Mouse (Mus musculus) midbrain, embryonic 10.5 days (tissue): Measurements from ENCODE around the gene Gorasp1. TPM values are rescaled to one million over a fixed set of nuclear protein-coding genes. Genes with fewer than 3 reads are reported as not detected.

Experiments used
- DNase-seq: peaks from one replicate; pipeline ENCODE4 v3.0.0-alpha.2; 2017; ENCODE audit warnings: low spot score
- H3K27ac ChIP-seq: fragments of 300-500 bp; sonication (generic); replicated peaks from 2 replicates; pipeline ENCODE4 v1.5.1; 2016; ENCODE audit warnings: mild to moderate bottlenecking
- H3K27me3 ChIP-seq: fragments of 300-500 bp; sonication (generic); 2 replicates; pipeline ENCODE4 v1.6.1; 2016; ENCODE audit warnings: low read depth, mild to moderate bottlenecking; ENCODE audit not compliant: poor library complexity, severe bottlenecking
- H3K36me3 ChIP-seq: fragments of 300-500 bp; sonication (generic); 2 replicates; pipeline ENCODE4 v1.6.1; 2016; ENCODE audit warnings: mild to moderate bottlenecking, moderate library complexity
- H3K4me1 ChIP-seq: fragments of 300-500 bp; sonication (generic); 2 replicates; pipeline ENCODE4 v1.6.1; 2016
- H3K4me3 ChIP-seq: fragments of 300-500 bp; sonication (generic); 2 replicates; pipeline ENCODE4 v1.5.1; 2016; ENCODE audit warnings: mild to moderate bottlenecking, moderate library complexity
- H3K9me3 ChIP-seq: fragments of 300-500 bp; sonication (generic); replicated peaks from 2 replicates; pipeline ENCODE4 v1.6.1; 2016; ENCODE audit warnings: mild to moderate bottlenecking
- WGBS: fragments of 180-500 bp; shearing (Covaris S2); methylation state at CpG from one replicate; pipeline ENCODE4 v1.1.7; 2016; 5-methylcytosine and 5-hydroxymethylcytosine counted together
- polyA plus RNA-seq: library from polyadenylated mRNA; unstranded; fragments of >200 nt; fragmentation: Nextera tagmentation; extraction: Ambion mirVana; gene quantifications from 2 replicates; pipeline ENCODE4 v1.2.1, GENCODE M21; 2016

Gorasp1 gene
- polyA plus RNA-seq, 1 experiment from 2014 or later, result 29.4 TPM

GRCm38 (mm10) chr9:119969811-119970210 lies 32.4 kb upstream of the Gorasp1 start:
- Histone ChIP-seq H3K4me3 (no peak overlapping the region), H3K9me3 (no peaks in the 10 kb centered on the region), H3K27me3 (no peaks in the 10 kb centered on the region), H3K36me3 (peaks cover 30% of the 10 kb centered on the region), H3K4me1 (peaks cover 11% of the 10 kb centered on the region), H3K27ac (no peak overlapping the region)
- WGBS, result 87% methylated on average over 7 of the region's 7 CpGs
- DNase-seq, result no peak

GRCm38 (mm10) chr9:119966221-119966910 lies 29.0 kb upstream of the Gorasp1 start:
- H3K27me3 ChIP-seq, result peaks cover 12% of the 10 kb centered on the region
- peaks cover 22% of the 10 kb centered on the region for H3K4me1 ChIP-seq
- no peak overlapping the region for H3K4me3 ChIP-seq
- no peaks in the 10 kb centered on the region for H3K9me3 ChIP-seq
- 86% methylated on average over 26 of the region's 26 CpGs for WGBS
- DNase-seq, result no peak
- H3K27ac ChIP-seq, result no peak overlapping the region
- H3K36me3 ChIP-seq, result no peaks in the 10 kb centered on the region

GRCm38 (mm10) chr9:119965186-119965585 lies 27.8 kb upstream of the Gorasp1 start:
- H3K4me1 ChIP-seq, result peaks cover 14% of the 10 kb centered on the region
- no peak for DNase-seq

GRCm38 (mm10) chr9:119964206-119964605 lies 26.8 kb upstream of the Gorasp1 start:
- no peak overlapping the region for H3K4me3 ChIP-seq
- H3K27ac ChIP-seq, result no peak overlapping the region

More at GRCm38 (mm10) chr9:119965186-119965585, 27.8 kb upstream of the Gorasp1 start:
- WGBS, result 89% methylated on average over 3 of the region's 3 CpGs
- Histone ChIP-seq H3K36me3 (no peaks in the 10 kb centered on the region), H3K27ac (no peak overlapping the region), H3K27me3 (peaks cover 12% of the 10 kb centered on the region), H3K4me3 (no peak overlapping the region), H3K9me3 (no peaks in the 10 kb centered on the region)

GRCm38 (mm10) chr9:119962987-119963667 lies 25.8 kb upstream of the Gorasp1 start:
- no peaks in the 10 kb centered on the region for H3K9me3 ChIP-seq
- H3K27me3 ChIP-seq, result peaks cover 12% of the 10 kb centered on the region
- WGBS, result 12% methylated on average over 21 of the region's 21 CpGs
- peaks cover 11% of the 10 kb centered on the region for H3K4me1 ChIP-seq
- peak; percentile 78 for DNase-seq
- no peaks in the 10 kb centered on the region for H3K36me3 ChIP-seq
- H3K27ac ChIP-seq, result peak overlapping the region; percentile 52; the same call in 1 of the 2 replicates
- peak overlapping the region; percentile 38 for H3K4me3 ChIP-seq

More at GRCm38 (mm10) chr9:119964206-119964605, 26.8 kb upstream of the Gorasp1 start:
- Histone ChIP-seq H3K9me3 (no peaks in the 10 kb centered on the region), H3K36me3 (no peaks in the 10 kb centered on the region), H3K4me1 (peaks cover 11% of the 10 kb centered on the region), H3K27me3 (peaks cover 12% of the 10 kb centered on the region)
- no peak for DNase-seq
- 81% methylated on average over 3 of the region's 3 CpGs for WGBS

GRCm38 (mm10) chr9:119962216-119962615 lies 24.9 kb upstream of the Gorasp1 start:
- 80% methylated on average over 4 of the region's 4 CpGs for WGBS
- H3K27me3 ChIP-seq, result peaks cover 12% of the 10 kb centered on the region
- no peaks in the 10 kb centered on the region for H3K9me3 ChIP-seq
- H3K27ac ChIP-seq, result no peak overlapping the region
- DNase-seq, result no peak
- peaks cover 11% of the 10 kb centered on the region for H3K4me1 ChIP-seq
- H3K36me3 ChIP-seq, result no peaks in the 10 kb centered on the region
- H3K4me3 ChIP-seq, result no peak overlapping the region

- 83% methylated on average over 9 of the region's 9 CpGs for WGBS
- peaks cover 12% of the 10 kb centered on the region for H3K27me3 ChIP-seq
- no peak overlapping the region for H3K27ac ChIP-seq
- no peak overlapping the region for H3K4me3 ChIP-seq
- peaks cover 11% of the 10 kb centered on the region for H3K4me1 ChIP-seq
- no peaks in the 10 kb centered on the region for H3K9me3 ChIP-seq
- DNase-seq, result no peak
- no peaks in the 10 kb centered on the region for H3K36me3 ChIP-seq
Observed at GRCm38 (mm10) chr9:119958835-119959234, 21.5 kb upstream of the Gorasp1 start.

GRCm38 (mm10) chr9:119951388-119951787 lies 14.0 kb upstream of the Gorasp1 start:
- no peaks in the 10 kb centered on the region for H3K4me1 ChIP-seq
- no peak overlapping the region for H3K27ac ChIP-seq
- no peak for DNase-seq
- no peaks in the 10 kb centered on the region for H3K27me3 ChIP-seq
- WGBS, result 89% methylated on average over 9 of the region's 9 CpGs
- H3K9me3 ChIP-seq, result no peaks in the 10 kb centered on the region
- H3K4me3 ChIP-seq, result no peak overlapping the region
- no peaks in the 10 kb centered on the region for H3K36me3 ChIP-seq

GRCm38 (mm10) chr9:119950434-119950833 lies 13.1 kb upstream of the Gorasp1 start:
- no peaks in the 10 kb centered on the region for H3K36me3 ChIP-seq
- H3K4me3 ChIP-seq, result no peak overlapping the region
- no peaks in the 10 kb centered on the region for H3K27me3 ChIP-seq
- peak overlapping the region; percentile 13; the same call in 1 of the 2 replicates for H3K27ac ChIP-seq
- H3K4me1 ChIP-seq, result no peaks in the 10 kb centered on the region
- DNase-seq, result no peak
- H3K9me3 ChIP-seq, result no peaks in the 10 kb centered on the region
- WGBS, result 63% methylated on average over 6 of the region's 6 CpGs

- H3K27ac ChIP-seq, result no peak overlapping the region
- no peaks in the 10 kb centered on the region for H3K9me3 ChIP-seq
- no peak overlapping the region for H3K4me3 ChIP-seq
- WGBS, result 62% methylated on average over 3 of the region's 3 CpGs
- DNase-seq, result no peak
- no peaks in the 10 kb centered on the region for H3K4me1 ChIP-seq
- no peaks in the 10 kb centered on the region for H3K27me3 ChIP-seq
- no peaks in the 10 kb centered on the region for H3K36me3 ChIP-seq
Observed at GRCm38 (mm10) chr9:119948804-119949203, 11.4 kb upstream of the Gorasp1 start.

- Histone ChIP-seq H3K27me3 (no peaks in the 10 kb centered on the region), H3K9me3 (no peaks in the 10 kb centered on the region), H3K27ac (no peak overlapping the region), H3K4me3 (no peak overlapping the region), H3K36me3 (no peaks in the 10 kb centered on the region), H3K4me1 (no peaks in the 10 kb centered on the region)
- 73% methylated on average over 12 of the region's 12 CpGs for WGBS
- DNase-seq, result no peak
Observed at GRCm38 (mm10) chr9:119945173-119945900, 8.0 kb upstream of the Gorasp1 start.

GRCm38 (mm10) chr9:119943326-119943725 lies 6.0 kb upstream of the Gorasp1 start:
- no peak overlapping the region for H3K27ac ChIP-seq
- WGBS, result 76% methylated on average over 1 of the region's 1 CpGs
- H3K4me1 ChIP-seq, result no peaks in the 10 kb centered on the region
- H3K36me3 ChIP-seq, result no peaks in the 10 kb centered on the region
- no peak overlapping the region for H3K4me3 ChIP-seq
- no peaks in the 10 kb centered on the region for H3K27me3 ChIP-seq
- H3K9me3 ChIP-seq, result no peaks in the 10 kb centered on the region
- DNase-seq, result no peak
